Mouse (Mus musculus) heart, postnatal 14 days (tissue): ENCODE measurements around the gene Ocel1. TPM values are rescaled to one million over a fixed set of nuclear protein-coding genes. Genes with fewer than 3 reads are reported as not detected.

ENCODE experiments used
- DNase-seq, 2 experiments: peaks; one replicate each; pipeline ENCODE4 v3.0.0; 2021 to 2022
- intact Hi-C: fragments of 180-260 bp; cut with DNase I; formaldehyde crosslinking; loops from one replicate; pipeline ENCODE4 v1.15.1; 2025
- total RNA-seq, 2 experiments: library from RNA; stranded (reverse); gene quantifications; 2 replicates each; pipeline ENCODE4 v1.2.3; 2021

Ocel1 gene
- total RNA-seq, 2 experiments from 2014 or later = 10.4 to 10.7 TPM

DNA sequence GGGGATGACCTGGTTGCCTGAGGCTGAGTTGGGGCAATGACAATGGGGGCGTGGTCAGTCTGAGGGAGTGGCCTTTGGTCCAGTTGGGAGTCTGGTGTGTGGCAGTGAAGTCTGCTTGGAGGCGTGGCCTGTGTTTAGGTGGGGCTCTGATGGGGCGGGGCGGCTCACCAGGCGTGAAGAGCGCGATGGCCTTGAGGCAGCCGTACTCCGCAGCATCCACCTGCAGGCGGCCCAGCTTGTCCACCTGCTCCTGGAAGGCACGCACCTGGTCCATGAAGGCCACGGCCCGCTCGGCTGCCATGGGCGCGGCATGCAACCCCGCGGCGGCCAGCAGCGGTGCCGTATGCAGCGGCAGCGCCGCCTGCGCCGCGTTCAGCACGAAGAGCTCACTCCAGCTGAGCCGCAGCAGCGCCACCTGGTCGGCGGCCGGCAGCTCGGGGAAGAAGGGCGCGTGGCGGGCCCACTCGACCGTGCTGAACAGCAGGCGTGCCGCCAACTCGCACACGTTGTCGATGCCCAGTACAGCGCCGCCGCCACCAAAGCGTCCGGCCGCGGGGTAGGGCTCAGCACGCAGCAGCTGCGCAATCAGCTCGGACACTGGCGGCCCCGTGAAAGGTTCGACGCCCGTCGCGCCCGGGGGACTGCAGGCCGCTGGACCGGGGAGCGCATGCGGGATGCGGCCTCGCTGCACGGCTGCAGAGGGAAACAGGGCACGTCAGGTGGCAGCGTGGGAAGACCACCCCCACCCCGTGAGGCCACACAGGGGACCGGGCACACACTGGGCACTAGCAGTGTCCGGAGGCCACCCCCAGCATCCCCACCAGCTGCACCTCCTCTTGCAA, 4.7 kb downstream of the Ocel1 start:
- peak; percentile 57 to 65 for DNase-seq
- intact Hi-C loops = loop anchor here (2.0 kb wide), 1 partner anchor 29 kb away; no protein-coding TSS in a partner anchor

GRCm38 (mm10) chr8:71376423-71377030, 5.4 kb downstream of the Ocel1 start:
- intact Hi-C loops = no loop called here
- no peak for DNase-seq

- no peak for DNase-seq
- intact Hi-C loops = no loop called here
These were observed 7.9 kb downstream of the Ocel1 start for GRCm38 (mm10) chr8:71379008-71379407.

DNA sequence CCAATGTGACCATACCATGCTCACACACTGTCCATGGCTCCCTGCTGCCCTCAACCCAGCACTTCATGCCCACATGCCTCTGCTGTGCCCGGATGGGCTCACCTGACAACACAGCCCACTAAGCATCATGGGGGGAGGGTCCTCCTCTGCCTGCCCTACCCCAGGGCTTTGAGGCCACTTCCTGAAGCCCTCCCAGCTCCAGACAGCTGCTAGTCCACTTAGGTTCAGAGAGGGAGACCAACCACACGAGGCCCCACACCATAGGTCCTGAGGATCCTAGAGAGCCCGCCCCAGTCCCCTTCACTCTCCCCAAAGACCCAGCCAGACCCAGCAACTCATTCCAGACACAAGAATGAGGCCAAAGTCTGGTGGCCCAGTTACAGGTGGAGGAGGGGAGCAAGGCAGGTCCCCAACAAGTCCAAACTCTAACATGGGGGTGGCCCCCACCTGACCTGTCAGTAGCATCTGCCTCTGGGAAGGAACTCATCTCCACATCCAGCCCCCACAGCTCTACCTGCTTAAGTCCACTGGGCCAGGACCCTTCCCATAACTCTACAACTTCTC, 8.5 kb downstream of the Ocel1 start:
- DNase-seq = no peak
- intact Hi-C loops = loop anchor here (5.0 kb wide), 1 partner anchor 83 kb away; the partner anchor contains the start of genes Abhd8 and Mrpl34

GRCm38 (mm10) chr8:71380178-71381171, 9.4 kb downstream of the Ocel1 start:
- intact Hi-C loops = loop anchor here (5.0 kb wide), 1 partner anchor 82 kb away; the partner anchor contains the start of genes Abhd8 and Mrpl34

GRCm38 (mm10) chr8:71381421-71381970, 10.4 kb downstream of the Ocel1 start, which contains the start of gene Nr2f6:
Nr2f6 (minus strand) TSS chr8:71381960.
- DNase-seq = peak; percentile 82 to 84
- intact Hi-C loops = loop anchor here (5.0 kb wide), 1 partner anchor 81 kb away; the partner anchor contains the start of genes Abhd8 and Mrpl34

More at GRCm38 (mm10) chr8:71380178-71381171, 9.4 kb downstream of the Ocel1 start:
- DNase-seq = peak; percentile 37 to 55

GRCm38 (mm10) chr8:71381971-71382961, 11.2 kb downstream of the Ocel1 start:
- intact Hi-C loops = loop anchor here (5.0 kb wide), 1 partner anchor 80 kb away; the partner anchor contains the start of genes Abhd8 and Mrpl34
- peak; percentile 92 to 94 for DNase-seq

DNA sequence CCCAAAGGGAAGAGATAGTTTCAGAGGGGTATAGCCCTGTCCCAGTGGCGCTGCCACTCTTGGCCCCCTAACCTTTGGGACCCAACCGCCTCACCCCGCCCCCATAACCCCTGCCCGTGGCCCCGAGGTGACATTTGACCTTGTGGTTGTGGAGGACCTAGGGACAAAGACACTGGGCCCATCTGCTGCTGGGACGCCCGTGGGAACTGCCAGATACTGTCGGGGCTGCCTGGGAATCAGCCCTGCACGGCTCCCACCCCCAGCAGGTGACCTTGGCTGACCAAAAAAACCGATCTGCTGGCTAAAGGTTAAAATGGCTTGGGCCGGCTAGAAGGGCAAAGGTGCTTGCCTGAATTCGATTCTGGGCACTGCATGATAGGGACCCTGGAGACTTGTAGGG, 12.3 kb downstream of the Ocel1 start:
- DNase-seq = no peak
- intact Hi-C loops = loop anchor here (5.0 kb wide), 1 partner anchor 79 kb away; the partner anchor contains the start of genes Abhd8 and Mrpl34

- intact Hi-C loops = loop anchor here (5.0 kb wide), 1 partner anchor 78 kb away; the partner anchor contains the start of genes Abhd8 and Mrpl34
- DNase-seq = no peak
These were observed 12.8 kb downstream of the Ocel1 start for GRCm38 (mm10) chr8:71383860-71384259.

DNA sequence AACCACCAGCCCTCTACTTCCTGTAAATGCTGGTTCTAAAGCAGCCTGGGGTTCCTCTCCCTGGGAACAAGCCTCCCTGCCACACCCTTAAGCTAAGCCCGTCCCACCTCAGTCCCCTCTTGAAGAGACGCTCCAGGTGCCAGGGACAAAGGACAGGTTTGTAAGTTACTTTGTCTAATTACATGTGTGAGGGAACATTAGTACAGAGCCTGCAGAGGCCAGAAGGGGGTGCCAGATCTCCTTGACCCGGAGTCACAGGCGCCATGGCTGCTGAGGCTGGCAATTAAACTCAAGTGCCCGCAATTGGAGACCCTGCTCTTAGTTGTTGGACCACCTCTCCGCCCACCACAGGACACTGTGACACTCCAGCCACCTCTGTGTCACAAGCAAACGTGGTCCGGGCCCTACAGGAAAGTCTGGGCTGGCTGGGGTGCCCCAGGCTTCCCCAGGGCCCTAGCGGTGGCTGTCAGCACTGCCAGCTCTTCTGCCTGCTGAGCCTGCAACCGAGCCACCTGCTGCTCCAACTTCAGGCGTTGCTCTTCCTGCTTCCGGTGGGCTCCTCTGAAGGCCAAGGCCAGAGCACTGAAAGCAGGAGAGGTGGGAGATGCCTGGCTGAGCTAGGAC, 14.2 kb downstream of the Ocel1 start:
- intact Hi-C loops = no loop called here
- no peak for DNase-seq

DNA sequence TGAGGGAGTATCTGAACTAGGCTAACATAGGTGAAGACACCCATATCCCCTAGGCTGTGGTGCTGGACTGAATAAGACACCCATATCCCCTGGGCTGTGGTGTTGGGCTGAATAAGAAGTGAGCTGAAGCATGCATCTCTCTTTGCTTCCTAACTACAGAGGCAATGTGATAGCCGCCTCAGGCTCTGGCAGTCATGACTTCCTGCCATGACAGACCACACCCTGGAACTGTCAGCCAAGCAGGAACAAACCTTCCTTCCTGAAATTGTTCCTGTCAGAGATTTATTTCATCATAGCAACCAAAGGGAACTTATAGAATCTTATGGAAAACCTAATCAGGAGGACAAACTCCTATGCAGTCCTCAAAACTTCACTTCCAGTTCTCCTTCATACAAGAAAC, 17.2 kb downstream of the Ocel1 start:
- DNase-seq = no peak
- intact Hi-C loops = no loop called here

- no peak for DNase-seq
- intact Hi-C loops = no loop called here
These were observed 20.6 kb downstream of the Ocel1 start for GRCm38 (mm10) chr8:71391696-71392095.

- intact Hi-C loops = no loop called here
- DNase-seq = no peak
These were observed 21.3 kb downstream of the Ocel1 start for GRCm38 (mm10) chr8:71392391-71392790.

DNA sequence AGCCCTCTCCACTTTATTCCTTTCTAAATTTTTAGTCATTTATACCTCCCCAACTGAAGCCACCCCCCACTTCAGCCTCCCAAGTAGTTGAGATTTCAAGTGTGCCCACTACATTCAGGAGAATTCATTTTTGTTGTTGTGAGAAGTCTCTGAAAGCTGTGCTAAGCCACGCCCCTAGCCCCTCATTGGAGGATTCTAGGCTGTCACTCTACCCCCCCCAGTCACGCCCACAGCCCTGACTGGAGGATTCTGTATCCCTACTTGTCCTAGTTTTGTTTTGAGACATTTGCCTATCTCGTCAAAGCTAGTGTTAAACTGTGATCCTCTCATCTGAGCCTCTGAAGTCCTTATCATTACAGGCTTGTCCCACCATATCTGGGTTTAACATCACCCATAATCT, 21.8 kb downstream of the Ocel1 start:
- no peak for DNase-seq
- intact Hi-C loops = no loop called here

DNA sequence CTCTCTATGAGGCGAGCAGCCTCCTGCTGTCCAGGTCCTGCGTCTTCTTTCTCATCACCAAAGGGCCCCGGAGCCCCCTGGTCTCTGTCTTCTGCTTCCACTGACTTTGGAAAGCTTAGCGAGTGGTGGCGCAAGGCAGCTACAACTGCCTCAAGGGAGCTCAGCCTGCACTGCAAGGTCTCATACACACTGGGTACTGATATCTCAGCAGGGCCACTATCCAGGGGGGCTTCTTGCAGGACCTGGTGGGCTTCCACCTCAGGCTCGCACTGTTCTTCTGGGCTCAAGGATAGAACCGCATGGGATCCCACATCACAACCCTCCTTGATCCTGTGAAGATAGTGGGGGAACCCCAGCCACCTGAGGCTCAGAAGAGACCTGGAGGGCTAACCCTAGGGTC, 23.4 kb downstream of the Ocel1 start:
- intact Hi-C loops = no loop called here
- DNase-seq = no peak

- intact Hi-C loops = loop anchor here (5.0 kb wide), 1 partner anchor 823 kb away; no protein-coding TSS in a partner anchor
- peak in 1 of 2 experiments; percentile 4 for DNase-seq
These were observed 24.0 kb downstream of the Ocel1 start for GRCm38 (mm10) chr8:71395071-71395470.

GRCm38 (mm10) chr8:71395629-71396028, 24.5 kb downstream of the Ocel1 start, which contains the start of gene Ushbp1:
Ushbp1 (minus strand) TSS chr8:71395802.
- intact Hi-C loops = loop anchor here (5.0 kb wide), 1 partner anchor 823 kb away; no protein-coding TSS in a partner anchor

More at GRCm38 (mm10) chr8:71395629-71396028, 24.5 kb downstream of the Ocel1 start, which contains the start of gene Ushbp1:
- DNase-seq = peak; percentile 56 to 64
